Mouse (Mus musculus): ENCODE data around the gene Phrf1. TPM values are rescaled to one million over a fixed set of nuclear protein-coding genes. Genes with fewer than 3 reads are reported as not detected.
A peak's percentile ranks its signal among the peaks of the same experiment; 100 is the strongest.

Phrf1 gene
- polyA plus RNA-seq, 2 experiments: 42.6 to 65.9 TPM

GRCm38 (mm10) chr7:141191796-141192685 is 36.5 kb upstream of the Phrf1 start:
- no peak for ATAC-seq (ENCODE audit: low FRiP score, low read depth)

GRCm38 (mm10) chr7:141192776-141193347 is 35.7 kb upstream of the Phrf1 start:
- H3K27ac ChIP-seq (replicated peaks; ENCODE audit: low read depth, low read length): 0 out of 2 replicates have a peak overlapping the region, but pooled peaks have one; percentile 79
- H3K4me3 ChIP-seq (replicated peaks; ENCODE audit: low read length): peak overlapping the region; percentile 92
- peak; percentile 23 for DNase-seq (ENCODE audit: low spot score)
- TF ChIP-seq POLR2A (IDR thresholded peaks at IDR 0.05; ENCODE audit: borderline replicate concordance, extremely low read depth, insufficient read depth, insufficient read length): no peak
- no peaks in the 10 kb centered on the region for H3K27me3 ChIP-seq (ENCODE audit: control insufficient read depth, insufficient read depth, low read length)
- H3K4me1 ChIP-seq (ENCODE audit: control insufficient read depth, insufficient read depth, low read length): peaks cover 13% of the 10 kb centered on the region
- H3K9me3 ChIP-seq (ENCODE audit: control insufficient read depth, low read length): no peaks in the 10 kb centered on the region
- peak overlapping the region; percentile 89 for H3K9ac ChIP-seq (ENCODE audit: low read depth, low read length, severe bottlenecking)
- H3K36me3 ChIP-seq (ENCODE audit: control insufficient read depth, insufficient read depth, low read length): peaks cover 39% of the 10 kb centered on the region
- H3K4me2 ChIP-seq (replicated peaks; ENCODE audit: low read depth, low read length, severe bottlenecking): peak overlapping the region; percentile 96
- WGBS: 43% methylated on average over 7 of the region's 12 CpGs
- ATAC-seq (ENCODE audit: low FRiP score, low read depth): no peak

More at GRCm38 (mm10) chr7:141191796-141192685, 36.5 kb upstream of the Phrf1 start:
- Histone ChIP-seq H3K27ac (replicated peaks; ENCODE audit: low read depth, low read length) (no peak overlapping the region), H3K9me3 (ENCODE audit: control insufficient read depth, low read length) (no peaks in the 10 kb centered on the region), H3K4me1 (ENCODE audit: control insufficient read depth, insufficient read depth, low read length) (peaks cover 13% of the 10 kb centered on the region), H3K9ac (ENCODE audit: low read depth, low read length, severe bottlenecking) (0 out of 2 replicates have a peak overlapping the region, but pooled peaks have one; percentile 89), H3K36me3 (ENCODE audit: control insufficient read depth, insufficient read depth, low read length) (peaks cover 35% of the 10 kb centered on the region), H3K4me2 (replicated peaks; ENCODE audit: low read depth, low read length, severe bottlenecking) (peak overlapping the region; percentile 96), H3K4me3 (replicated peaks; ENCODE audit: low read length) (peak overlapping the region; percentile 92; the same call in 1 of the 2 replicates), H3K27me3 (ENCODE audit: control insufficient read depth, insufficient read depth, low read length) (no peaks in the 10 kb centered on the region)
- DNase-seq (ENCODE audit: low spot score): no peak
- WGBS: 88% methylated on average over 24 of the region's 24 CpGs
- TF ChIP-seq POLR2A (IDR thresholded peaks at IDR 0.05; ENCODE audit: borderline replicate concordance, extremely low read depth, insufficient read depth, insufficient read length): no peak

- ATAC-seq (ENCODE audit: low FRiP score, low read depth): no peak; the same call in 1 of the 2 replicates
- Histone ChIP-seq H3K27me3 (ENCODE audit: control insufficient read depth, insufficient read depth, low read length) (no peaks in the 10 kb centered on the region), H3K4me3 (replicated peaks; ENCODE audit: low read length) (peak overlapping the region; percentile 92), H3K36me3 (ENCODE audit: control insufficient read depth, insufficient read depth, low read length) (peaks cover 39% of the 10 kb centered on the region), H3K27ac (replicated peaks; ENCODE audit: low read depth, low read length) (peak overlapping the region; percentile 79), H3K9me3 (ENCODE audit: control insufficient read depth, low read length) (no peaks in the 10 kb centered on the region), H3K4me1 (ENCODE audit: control insufficient read depth, insufficient read depth, low read length) (peaks cover 13% of the 10 kb centered on the region), H3K9ac (ENCODE audit: low read depth, low read length, severe bottlenecking) (peak overlapping the region; percentile 89), H3K4me2 (replicated peaks; ENCODE audit: low read depth, low read length, severe bottlenecking) (peak overlapping the region; percentile 96)
- under 1% methylated on average over 20 of the region's 43 CpGs for WGBS
- TF ChIP-seq POLR2A (IDR thresholded peaks at IDR 0.05; ENCODE audit: borderline replicate concordance, extremely low read depth, insufficient read depth, insufficient read length): no peak
- no peak for DNase-seq (ENCODE audit: low spot score)
These were observed 35.2 kb upstream of the Phrf1 start for GRCm38 (mm10) chr7:141193348-141193856.

- no peaks in the 10 kb centered on the region for H3K27me3 ChIP-seq (ENCODE audit: control insufficient read depth, insufficient read depth, low read length)
- WGBS: 0% methylated on average over 23 of the region's 39 CpGs
These were observed 34.6 kb upstream of the Phrf1 start, which contains the start of the genes Hras and Lrrc56 for GRCm38 (mm10) chr7:141193948-141194347. TSS of gene Hras (minus strand) at chr7:141194005. TSS of gene Lrrc56 (plus strand) at chr7:141194157.

GRCm38 (mm10) chr7:141194409-141194808 is 34.2 kb upstream of the Phrf1 start:
- Histone ChIP-seq H3K27me3 (ENCODE audit: control insufficient read depth, insufficient read depth, low read length) (no peaks in the 10 kb centered on the region), H3K4me2 (replicated peaks; ENCODE audit: low read depth, low read length, severe bottlenecking) (peak overlapping the region; percentile 95), H3K9ac (ENCODE audit: low read depth, low read length, severe bottlenecking) (peak overlapping the region; percentile 38), H3K36me3 (ENCODE audit: control insufficient read depth, insufficient read depth, low read length) (peaks cover 35% of the 10 kb centered on the region), H3K4me1 (ENCODE audit: control insufficient read depth, insufficient read depth, low read length) (peaks cover 13% of the 10 kb centered on the region), H3K4me3 (replicated peaks; ENCODE audit: low read length) (peak overlapping the region; percentile 92), H3K9me3 (ENCODE audit: control insufficient read depth, low read length) (no peaks in the 10 kb centered on the region), H3K27ac (replicated peaks; ENCODE audit: low read depth, low read length) (peak overlapping the region; percentile 72)
- ATAC-seq (ENCODE audit: low FRiP score, low read depth) (peak; percentile 0; the same call in 1 of the 2 replicates), DNase-seq (ENCODE audit: low spot score) (peak; percentile 26)
- no peak for TF ChIP-seq POLR2A (IDR thresholded peaks at IDR 0.05; ENCODE audit: borderline replicate concordance, extremely low read depth, insufficient read depth, insufficient read length)
- WGBS: under 1% methylated on average over 23 of the region's 23 CpGs

More at GRCm38 (mm10) chr7:141193948-141194347, 34.6 kb upstream of the Phrf1 start, which contains the start of the genes Hras and Lrrc56:
- DNase-seq (ENCODE audit: low spot score) (peak; percentile 97), ATAC-seq (ENCODE audit: low FRiP score, low read depth) (peak; percentile 97)
- H3K27ac ChIP-seq (replicated peaks; ENCODE audit: low read depth, low read length): peak within 1 kb of the TSS; percentile 79
- H3K4me2 ChIP-seq (replicated peaks; ENCODE audit: low read depth, low read length, severe bottlenecking): peak within 1 kb of the TSS; percentile 96
- no peak for TF ChIP-seq POLR2A (IDR thresholded peaks at IDR 0.05; ENCODE audit: borderline replicate concordance, extremely low read depth, insufficient read depth, insufficient read length)
- H3K9me3 ChIP-seq (ENCODE audit: control insufficient read depth, low read length): no peaks in the 10 kb centered on the region
- peak within 1 kb of the TSS; percentile 92 for H3K4me3 ChIP-seq (replicated peaks; ENCODE audit: low read length)
- H3K4me1 ChIP-seq (ENCODE audit: control insufficient read depth, insufficient read depth, low read length): peaks cover 13% of the 10 kb centered on the region
- H3K9ac ChIP-seq (ENCODE audit: low read depth, low read length, severe bottlenecking): peak within 1 kb of the TSS; percentile 89
- peaks cover 39% of the 10 kb centered on the region for H3K36me3 ChIP-seq (ENCODE audit: control insufficient read depth, insufficient read depth, low read length)
